Comparison of ENCODE assay signal across 8 mouse cellular contexts in the genomic region with DNA sequence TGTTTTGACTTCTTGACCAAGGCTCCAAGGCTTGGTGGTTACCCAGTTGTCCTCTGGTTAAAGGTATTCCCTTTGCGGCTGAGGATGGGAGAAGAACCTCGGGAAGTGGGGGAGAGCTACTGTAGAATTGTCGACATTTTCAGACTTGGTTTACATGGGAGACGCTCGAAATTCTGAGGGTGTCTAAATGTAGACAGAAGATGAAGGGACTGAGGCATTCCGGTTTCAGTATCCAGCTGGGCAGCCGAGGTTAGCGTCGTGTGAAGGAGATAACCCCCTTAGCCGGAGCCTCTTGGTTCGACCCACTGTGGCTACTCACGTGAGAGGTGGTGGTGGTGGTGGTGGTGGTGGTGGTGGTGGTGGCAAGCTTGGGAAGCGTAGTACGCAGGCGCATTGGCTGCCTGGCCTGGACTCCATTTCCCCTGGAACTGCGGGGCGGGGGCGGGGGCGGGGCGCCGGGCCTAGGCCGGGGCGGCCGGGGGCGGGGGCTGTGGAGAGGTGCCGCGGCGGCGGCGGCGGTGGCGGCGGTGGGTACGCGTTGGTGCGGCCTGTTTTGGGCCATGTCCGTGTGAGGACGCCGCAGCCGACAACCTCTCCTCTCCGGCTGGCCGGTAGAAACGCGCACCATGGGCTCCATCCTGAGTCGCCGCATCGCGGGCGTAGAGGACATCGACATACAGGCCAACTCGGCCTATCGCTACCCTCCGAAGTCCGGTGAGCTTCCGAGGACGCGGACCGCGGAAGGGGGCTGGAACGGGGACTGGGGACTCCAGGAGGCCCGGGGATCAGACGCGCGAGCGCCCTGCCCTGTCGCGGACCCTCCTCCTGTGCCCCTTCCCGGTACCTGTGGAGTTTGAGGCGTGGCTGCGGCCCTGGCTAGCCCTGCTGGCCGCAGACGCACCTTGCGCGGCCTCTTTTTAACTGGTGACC. TPM values are rescaled to one million over a fixed set of nuclear protein-coding genes. Genes with fewer than 3 reads are reported as not detected.
A peak's percentile ranks its signal among the peaks of the same experiment; 100 is the strongest.
DNase-seq lines count a peak whose midpoint lies in the region; ATAC-seq lines count a peak whose summit lies in the region.

A gene (plus strand): TSS at position 490 of the 930 bp plus-strand sequence.

- DNase-seq in adrenal gland, adult 8-10 months = peak; percentile 77
- DNase-seq in embryo, embryonic 10.5 days (ENCODE audit: low spot score) = peak; percentile 95
- peak; percentile 89 for DNase-seq in gastrocnemius, postnatal 14 days
- DNase-seq in induced T-regulatory cell, adult 2 months (ENCODE audit: low read depth) = peak; percentile 89
- peak; percentile 86 to 93 for DNase-seq in left cerebral cortex, postnatal 14 days (ENCODE audit: low spot score in 2 of 2)
- DNase-seq in right cerebral cortex, postnatal 25 days = peak; percentile 81
- peak; percentile 94 for DNase-seq in yolk sac, embryonic 10.5 days (ENCODE audit: low spot score)

- peak; percentile 78 for ATAC-seq in megakaryocyte-erythroid progenitor cell, adult 5-6 weeks (replicated peaks; ENCODE audit: low FRiP score, low TSS enrichment, poor library complexity, severe bottlenecking)

- intact Hi-C loops in gastrocnemius, postnatal 14 days (cut with DNase I; ENCODE audit: low total_unique reads) = no loop called here
- intact Hi-C loops in left cerebral cortex, postnatal 14 days (cut with DNase I) = no loop called here

RNA-seq across cellular contexts. Expression of the gene that starts here (rescaled TPM):
- total RNA-seq in adrenal gland, adult 8-10 months (2022) = 100 to 1,000 TPM in 2 of 4 experiments, 10 to 100 TPM in 2; 88.5 to 120 (median 98.0) TPM
- 10 to 100 TPM; 46.7 to 51.9 TPM for total RNA-seq in gastrocnemius, postnatal 14 days (2021)
- 100 to 1,000 TPM; 198 to 203 TPM for total RNA-seq in left cerebral cortex, postnatal 14 days (2021)
- 16.0 and 21.8 TPM in 2 replicates for total RNA-seq in megakaryocyte-erythroid progenitor cell, adult 5-6 weeks (2014; fragmentation: Nextera tagmentation)
- total RNA-seq in megakaryocyte-erythroid progenitor cell, adult 5-6 weeks (2017) = 8.7 and 13.3 TPM in 2 replicates

Comparison
In these comparisons a context has a peak if more than half of its experiments do, and no peak if none do; other contexts are left out.
1. Peak in every context shown above with its lines: DNase-seq and ATAC-seq.